Mouse (Mus musculus) megakaryocyte-erythroid progenitor cell, adult 5-6 weeks (primary cell): Measurements from ENCODE around the gene Prep. TPM values are rescaled to one million over a fixed set of nuclear protein-coding genes. Genes with fewer than 3 reads are reported as not detected.

Experiments
- ATAC-seq: replicated peaks from 2 replicates; pipeline ENCODE4 v1.8.0; 2016; ENCODE audit warnings: mild to moderate bottlenecking, inconsistent platforms; ENCODE audit not compliant: severe bottlenecking, poor library complexity, low FRiP score, low TSS enrichment
- total RNA-seq, 2 experiments: library from RNA; stranded (forward) in 1 of 2; stranded (reverse) in 1 of 2; fragments of 200-1000, 215-1000 nt in 1 of 2; fragments of >200 nt in 1 of 2; fragmentation: Nextera tagmentation in 1 of 2; gene quantifications; 2 replicates each; pipeline ENCODE4 v1.2.3; 2014 to 2017

Prep gene
- total RNA-seq, 2 experiments from 2014 or later: 9.0 to 13.6 TPM

DNA sequence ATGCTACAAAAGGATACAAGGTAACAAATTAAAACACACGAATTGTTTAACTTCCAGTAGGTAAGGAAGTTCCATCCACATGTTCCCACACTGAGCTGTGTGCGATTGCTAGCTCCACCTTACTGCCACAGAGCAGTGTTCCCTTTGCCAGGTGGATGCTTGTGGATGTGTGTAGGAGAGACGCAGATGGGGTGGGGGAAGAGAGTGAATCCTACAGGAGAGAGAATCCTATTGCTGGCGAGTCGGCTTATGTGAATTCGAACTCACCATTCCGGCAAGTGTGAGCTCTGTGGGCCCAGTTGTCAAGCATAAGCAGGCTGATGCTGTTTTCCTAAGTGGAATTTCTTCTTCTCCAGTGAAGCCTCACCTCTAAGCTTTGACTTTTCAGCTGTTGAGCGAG, 42.0 kb downstream of the Prep start:
- ATAC-seq: no peak

- no peak for ATAC-seq
These were observed 43.0 kb downstream of the Prep start for GRCm38 (mm10) chr10:45109974-45110373.

DNA sequence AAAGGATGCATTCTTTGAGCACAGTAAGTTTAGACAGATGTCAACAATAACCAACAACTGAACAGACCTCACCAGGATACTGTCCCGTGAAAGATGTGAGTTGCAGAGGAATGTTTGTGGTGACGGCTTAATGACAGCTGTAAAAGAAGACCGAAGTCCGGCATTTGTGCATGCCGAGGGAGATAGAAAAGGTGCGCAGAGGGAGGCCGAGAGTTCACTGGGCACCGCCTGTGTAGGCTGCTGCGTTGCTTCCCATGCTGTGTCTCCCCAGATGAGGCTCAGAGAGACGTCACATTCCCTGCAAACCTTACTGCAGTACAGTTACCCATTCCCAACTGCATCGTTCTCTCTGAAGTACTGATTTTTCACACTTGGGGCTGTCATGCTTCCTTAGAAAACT, 45.9 kb downstream of the Prep start:
- ATAC-seq: no peak

GRCm38 (mm10) chr10:45114462-45114861, 47.5 kb downstream of the Prep start:
- no peak for ATAC-seq

GRCm38 (mm10) chr10:45116832-45117231, 49.8 kb downstream of the Prep start:
- no peak for ATAC-seq

GRCm38 (mm10) chr10:45118389-45118788, 51.4 kb downstream of the Prep start:
- no peak for ATAC-seq

- no peak for ATAC-seq
These were observed 54.6 kb downstream of the Prep start for GRCm38 (mm10) chr10:45121637-45122036.

- no peak for ATAC-seq
These were observed 55.5 kb downstream of the Prep start for GRCm38 (mm10) chr10:45122476-45122875.

GRCm38 (mm10) chr10:45123011-45123410, 56.0 kb downstream of the Prep start:
- no peak for ATAC-seq

- ATAC-seq: no peak
These were observed 62.1 kb downstream of the Prep start for GRCm38 (mm10) chr10:45129105-45129504.

GRCm38 (mm10) chr10:45130004-45130403, 63.0 kb downstream of the Prep start:
- ATAC-seq: peak; percentile 98

DNA sequence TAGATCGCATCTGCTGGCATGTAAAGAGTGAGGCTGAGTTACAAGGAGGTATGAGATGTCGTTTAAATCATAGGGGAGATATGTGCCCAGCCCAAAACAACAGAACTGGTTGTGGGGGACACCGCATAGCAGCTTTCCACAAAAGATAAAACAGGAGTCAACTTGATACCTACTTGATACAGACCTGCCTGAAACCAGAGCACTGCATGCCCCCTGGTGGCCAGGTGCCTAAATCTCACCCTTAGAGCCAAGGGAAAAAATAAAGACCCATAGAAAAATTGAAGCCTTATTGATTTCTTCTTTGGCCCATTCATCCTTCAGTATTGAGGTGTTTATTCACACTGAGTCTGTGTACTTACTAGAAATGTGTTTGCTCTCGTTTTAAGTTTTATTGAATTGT, 65.4 kb downstream of the Prep start:
- ATAC-seq: 0 out of 2 replicates have a peak, but pooled peaks have one; percentile 15

DNA sequence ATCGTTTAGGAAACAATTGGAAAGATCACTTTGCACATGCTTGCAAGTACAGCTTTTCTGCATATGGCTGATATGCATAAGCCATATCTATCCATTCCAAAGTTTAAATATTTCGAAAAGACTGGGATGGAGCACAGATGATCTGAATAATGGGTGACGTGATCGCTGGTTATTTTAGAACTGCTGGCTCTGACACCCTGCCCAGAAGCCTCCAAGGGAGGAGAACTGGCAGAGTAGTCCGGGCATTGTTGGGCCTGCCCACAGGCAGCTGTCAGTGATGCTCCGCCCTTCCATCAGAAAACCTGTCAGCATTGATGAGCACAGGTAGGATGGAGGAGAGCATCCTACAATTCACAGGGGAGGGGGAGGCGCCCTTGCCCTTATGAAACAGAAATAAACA, 69.8 kb downstream of the Prep start:
- no peak for ATAC-seq

DNA sequence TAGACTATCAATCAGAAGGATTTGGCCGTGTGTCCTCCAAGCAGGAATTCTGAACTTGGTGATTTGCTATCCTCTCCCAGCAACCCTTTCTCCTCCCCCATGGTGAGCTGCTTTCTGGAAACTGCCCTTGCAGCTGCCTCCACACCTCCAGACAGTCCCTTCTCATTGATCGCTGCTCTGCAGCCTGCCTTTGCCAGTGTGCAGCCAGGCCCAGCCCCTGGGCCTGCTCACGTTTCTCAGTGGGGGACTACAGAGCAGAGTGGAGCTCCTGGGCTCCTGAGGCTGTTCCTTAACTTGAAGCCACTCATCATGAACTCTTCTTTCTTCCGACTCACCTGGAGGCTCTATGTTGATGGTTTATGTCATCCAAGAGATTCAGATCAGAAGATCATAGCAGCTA, 72.9 kb downstream of the Prep start:
- ATAC-seq: no peak

GRCm38 (mm10) chr10:45140474-45141212, 73.6 kb downstream of the Prep start:
- no peak for ATAC-seq

- no peak for ATAC-seq
These were observed 75.4 kb downstream of the Prep start for GRCm38 (mm10) chr10:45142359-45142758.

DNA sequence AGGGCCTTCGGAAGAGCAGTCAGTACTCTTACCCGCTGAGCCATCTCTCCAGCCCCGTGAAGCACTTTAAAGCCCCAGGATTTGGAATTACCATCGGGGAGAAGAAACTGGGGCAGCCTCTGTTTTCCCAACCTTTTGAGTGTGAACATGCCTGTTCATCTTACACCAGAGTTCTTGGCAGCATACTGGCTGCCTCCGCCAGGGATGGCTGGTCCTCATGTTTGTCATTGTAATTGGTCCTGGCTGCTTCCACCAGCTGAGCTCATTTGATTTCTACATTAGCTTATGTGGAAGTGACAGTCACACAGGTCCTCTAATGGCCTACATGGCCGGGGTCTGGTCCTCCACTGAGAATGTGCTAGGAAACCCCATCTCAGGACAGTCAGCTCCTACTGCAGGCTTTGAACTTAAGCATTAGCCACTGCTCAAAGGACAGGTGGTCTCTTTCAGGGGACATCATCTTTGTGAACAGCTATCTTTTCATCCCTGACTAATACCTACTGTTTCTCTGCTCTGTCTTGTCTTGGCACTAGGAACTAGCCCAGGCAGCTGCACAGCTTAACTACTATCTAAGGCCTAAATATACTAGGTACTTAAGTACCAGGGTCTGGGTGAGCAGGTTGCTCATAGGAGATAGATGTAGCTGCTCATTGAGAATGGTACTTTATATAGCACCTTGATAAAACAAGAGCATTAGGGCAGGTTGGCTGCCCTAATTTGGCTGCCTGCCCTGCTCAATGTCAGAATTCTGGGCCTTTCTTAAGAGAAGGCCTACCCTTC, 77.2 kb downstream of the Prep start:
- no peak for ATAC-seq

DNA sequence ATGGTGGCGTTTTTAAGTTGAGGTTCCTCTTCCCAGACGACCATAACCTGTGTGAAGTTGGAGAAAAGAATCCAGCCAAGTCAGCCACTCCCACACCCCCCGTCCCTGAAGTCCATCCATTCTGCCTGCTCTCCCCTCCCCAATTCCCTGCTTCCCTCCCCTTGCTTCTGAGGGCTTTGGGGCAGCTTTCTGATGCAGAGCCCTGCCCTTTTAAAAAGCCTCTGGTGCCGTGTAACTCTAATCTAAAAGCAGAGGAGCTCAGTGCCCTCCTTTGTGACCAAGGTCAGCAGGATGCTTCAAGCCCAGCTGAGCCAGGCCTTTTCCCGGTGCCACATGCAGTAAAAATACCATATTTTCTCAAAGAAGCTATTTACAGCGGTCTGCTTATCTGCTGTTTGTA, 79.8 kb downstream of the Prep start:
- ATAC-seq: no peak

DNA sequence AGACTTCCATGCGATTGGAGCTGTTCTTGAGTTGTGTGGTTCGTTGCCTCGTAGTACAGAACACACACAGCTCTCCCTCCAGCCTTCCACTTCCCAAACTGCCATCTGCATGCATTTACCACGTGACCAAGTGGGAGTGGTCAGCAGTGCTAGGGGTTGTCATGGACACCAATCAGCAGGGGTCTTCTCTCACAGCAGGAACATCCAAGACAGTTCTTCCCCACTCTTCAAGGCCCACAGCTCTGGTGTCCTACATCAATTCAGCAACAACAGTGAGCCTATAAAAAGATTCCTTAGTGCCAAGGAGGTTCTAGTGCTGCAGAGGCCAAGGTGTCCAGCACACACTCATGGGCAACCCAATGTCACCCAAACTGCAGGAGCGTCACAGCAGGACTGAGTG, 84.1 kb downstream of the Prep start:
- no peak for ATAC-seq

DNA sequence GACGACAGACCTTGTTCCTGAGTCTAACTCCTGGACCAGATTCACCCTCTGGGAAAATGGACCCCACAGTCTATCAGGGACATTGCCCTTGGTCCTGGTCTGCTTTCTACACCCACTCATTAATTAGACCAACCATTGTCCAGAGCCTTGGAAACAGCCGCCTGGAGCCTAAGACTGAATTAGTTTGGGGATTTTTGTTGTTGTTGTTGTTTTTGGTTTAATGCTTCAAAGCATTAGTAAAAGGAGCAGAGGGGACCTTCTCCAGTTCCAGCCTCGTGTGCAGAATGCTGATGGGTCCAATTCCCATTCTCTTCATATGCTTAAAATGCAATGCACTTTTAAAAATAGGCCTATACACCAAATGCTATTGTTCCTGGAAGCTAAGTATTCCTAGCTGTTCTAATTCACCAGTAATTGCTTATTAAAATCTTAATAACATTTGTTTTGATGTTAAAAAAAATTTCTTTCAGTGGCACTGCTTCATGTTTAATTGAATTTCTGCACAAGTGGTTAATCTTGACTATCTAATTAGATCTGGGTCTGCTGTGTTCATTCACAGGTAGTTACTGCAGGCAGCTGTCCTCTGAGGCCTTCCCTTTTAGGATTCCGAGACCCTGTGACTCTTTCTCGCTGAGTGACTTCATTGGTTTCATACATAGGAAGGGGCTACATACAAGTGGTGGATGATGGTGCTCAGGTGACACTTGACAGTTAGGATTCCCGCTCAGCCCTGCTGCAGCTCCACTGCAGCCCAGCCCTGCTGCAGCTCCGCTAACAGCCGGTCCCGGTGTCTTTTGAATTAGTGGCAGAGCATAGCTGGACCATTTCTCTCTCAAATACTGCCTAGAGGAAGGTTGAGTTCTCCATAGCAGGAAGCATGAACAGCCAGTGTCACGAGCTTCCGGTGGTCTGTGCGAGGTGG, 85.0 kb downstream of the Prep start:
- ATAC-seq: no peak
